Mouse (Mus musculus) T-helper 17 cell (primary cell): ENCODE data around the gene Tmem37.

Source experiments
- in situ Hi-C, 2 experiments: fragments of 300-600 bp; cut with MboI, MseI; formaldehyde crosslinking; loops; 1 replicate in 1 of 2; 2 replicates in 1 of 2; pipeline ENCODE4 v1.15.1; 2025; ENCODE audit warnings: high pct_unique_total_duplicates in 2 of 2

Tmem37 gene

DNA sequence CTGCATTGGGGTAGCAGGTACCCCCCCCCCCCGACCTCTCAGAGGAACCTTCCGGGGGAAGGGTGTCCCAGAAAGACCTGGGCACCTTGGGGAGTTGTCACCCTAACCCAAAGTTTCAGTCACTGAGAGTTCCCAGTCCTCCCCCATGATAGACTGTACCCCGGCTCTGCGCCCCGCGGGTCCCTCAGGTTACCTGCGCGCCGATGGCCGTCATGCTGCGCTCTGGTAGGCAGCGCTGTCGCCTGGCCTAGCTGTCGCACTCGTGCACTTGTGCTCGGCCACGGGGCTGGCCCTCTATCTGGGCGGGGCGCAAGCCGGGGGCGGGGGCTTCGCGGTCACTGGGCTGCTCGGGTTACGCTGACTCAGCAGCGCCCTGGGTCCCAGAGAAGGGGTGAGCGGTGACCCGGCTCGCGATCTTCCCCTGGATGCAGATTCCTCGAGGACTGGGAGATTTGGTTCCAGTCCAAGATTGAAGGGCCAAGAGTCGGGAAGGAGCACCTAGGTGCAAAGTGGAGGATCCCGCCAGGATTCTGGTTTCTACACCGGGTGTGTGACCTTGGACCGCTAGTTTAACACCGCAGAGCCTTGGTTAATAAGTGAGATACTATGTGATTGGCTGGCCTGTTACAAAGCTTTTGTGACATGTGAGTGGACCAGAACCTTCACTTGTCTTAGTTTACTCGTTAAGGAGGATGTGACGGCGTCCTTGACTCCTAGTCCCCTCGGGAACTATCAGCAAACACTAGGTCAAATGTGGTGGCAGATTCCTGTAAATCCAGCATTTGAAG lies at the start of gene Tmem37:
Gene Tmem37 (minus strand): TSS at position 556 of the 788 bp plus-strand sequence.
- in situ Hi-C loops: no loop called here

DNA sequence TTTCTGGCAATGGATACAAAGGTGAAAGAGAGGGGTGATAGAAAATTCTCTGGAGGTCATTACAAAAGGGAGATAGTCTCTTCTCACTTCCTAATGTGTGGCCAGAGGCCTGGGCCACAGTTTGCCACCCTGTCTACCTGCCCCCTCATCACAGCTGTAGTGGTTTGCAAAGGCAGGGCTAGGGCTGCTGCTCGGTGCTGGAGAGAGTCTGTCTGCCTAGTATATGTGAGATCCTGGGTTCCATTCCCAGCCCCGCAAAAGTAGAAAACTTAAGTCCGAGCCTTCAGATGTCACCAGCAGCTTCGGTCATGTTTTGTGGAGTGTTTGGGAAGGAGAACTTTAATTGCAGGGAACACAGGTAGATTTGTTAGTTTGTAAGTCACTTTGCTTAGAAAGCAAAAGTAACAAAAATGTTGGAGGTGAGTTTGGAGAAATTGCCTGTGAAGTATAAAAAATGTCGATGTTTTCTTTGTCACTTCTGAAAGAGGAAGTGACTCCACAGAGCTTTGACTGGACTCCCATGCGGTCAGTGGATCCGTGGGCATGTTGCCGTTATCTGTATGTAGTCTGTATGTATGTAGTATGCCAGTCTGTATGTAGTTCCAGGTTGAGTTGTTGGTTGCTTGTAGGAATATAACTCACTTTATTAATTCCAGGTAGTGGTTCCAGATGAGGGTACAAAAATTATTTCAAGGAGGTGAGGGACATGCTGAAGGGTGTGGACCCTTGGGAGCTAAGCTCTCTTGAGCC lies 48.9 kb upstream of the Tmem37 start:
- in situ Hi-C loops: no loop called here

DNA sequence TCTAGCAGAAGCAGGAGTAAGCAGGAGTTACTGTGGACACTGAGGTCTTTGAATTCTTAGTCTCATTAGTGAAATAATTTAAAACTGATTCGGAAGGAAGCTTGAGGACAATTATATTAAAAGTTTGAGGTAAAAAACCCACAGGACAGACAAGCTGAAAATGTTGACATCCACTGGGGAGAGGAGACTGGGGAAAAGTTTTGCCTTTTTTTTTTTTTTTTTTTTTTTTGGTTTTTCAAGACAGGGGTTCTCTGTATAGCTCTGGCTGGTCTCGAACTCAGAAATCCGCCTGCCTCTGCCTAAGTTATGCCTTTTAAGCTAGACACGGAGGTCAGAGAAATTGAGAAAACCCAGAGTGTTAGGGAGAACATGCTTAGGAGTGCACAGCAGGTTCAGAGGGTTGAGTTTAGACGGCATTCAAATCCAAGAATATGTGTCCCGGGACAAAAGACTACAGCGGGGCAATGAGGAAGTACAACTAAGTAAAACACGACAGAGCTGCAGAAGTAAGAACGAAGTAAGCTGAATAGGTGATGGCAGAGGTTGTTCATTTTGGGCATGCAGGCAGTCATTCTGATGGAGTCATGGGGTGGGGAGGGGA lies 48.2 kb upstream of the Tmem37 start:
- in situ Hi-C loops: no loop called here

DNA sequence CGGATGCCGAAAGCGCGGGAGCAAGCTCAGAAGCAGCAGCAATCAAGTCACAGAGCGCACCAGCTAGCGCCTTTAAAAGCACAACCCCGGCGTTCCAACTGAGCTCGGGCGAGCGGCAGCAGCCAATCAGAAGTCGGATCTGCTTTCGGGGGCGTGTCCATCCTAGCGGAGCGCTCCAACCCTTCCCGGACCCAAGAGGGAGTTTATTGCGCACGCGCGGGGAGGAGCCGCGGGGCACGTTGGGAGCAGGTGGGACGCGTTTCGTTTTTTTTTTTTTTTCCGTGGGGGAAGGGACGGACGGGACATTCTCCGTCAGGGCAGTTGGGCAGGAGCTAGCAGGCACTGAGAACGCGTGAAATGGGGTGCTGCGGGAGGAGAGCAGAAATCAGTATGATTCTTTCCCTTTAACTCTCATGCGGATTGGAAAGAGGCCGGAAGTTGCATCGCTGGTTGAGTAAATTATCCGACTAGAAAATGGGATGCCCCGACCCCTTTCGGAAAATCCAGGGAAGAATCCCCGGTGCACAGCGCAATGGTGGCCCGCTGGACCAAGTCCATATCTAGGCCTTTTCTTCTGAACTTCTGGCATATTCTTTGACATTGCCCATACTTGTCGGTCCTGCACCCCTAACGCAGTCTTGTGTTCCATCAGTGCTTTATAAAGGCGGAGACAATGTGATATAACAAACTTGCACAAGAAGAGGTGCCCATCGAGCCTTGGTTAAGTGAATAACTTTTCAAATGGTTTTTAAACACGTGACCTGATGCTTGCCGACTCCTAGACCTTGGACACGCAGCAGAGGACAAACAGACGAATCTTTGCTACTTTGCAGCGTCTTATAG lies 47.3 kb upstream of the Tmem37 start, which contains the start of the genes Dbi and 3110009E18Rik:
Gene Dbi (minus strand): TSS at position 110 of the 843 bp plus-strand sequence.
Gene 3110009E18Rik (plus strand): TSS at position 219 of the 843 bp plus-strand sequence.
- in situ Hi-C loops: no loop called here

DNA sequence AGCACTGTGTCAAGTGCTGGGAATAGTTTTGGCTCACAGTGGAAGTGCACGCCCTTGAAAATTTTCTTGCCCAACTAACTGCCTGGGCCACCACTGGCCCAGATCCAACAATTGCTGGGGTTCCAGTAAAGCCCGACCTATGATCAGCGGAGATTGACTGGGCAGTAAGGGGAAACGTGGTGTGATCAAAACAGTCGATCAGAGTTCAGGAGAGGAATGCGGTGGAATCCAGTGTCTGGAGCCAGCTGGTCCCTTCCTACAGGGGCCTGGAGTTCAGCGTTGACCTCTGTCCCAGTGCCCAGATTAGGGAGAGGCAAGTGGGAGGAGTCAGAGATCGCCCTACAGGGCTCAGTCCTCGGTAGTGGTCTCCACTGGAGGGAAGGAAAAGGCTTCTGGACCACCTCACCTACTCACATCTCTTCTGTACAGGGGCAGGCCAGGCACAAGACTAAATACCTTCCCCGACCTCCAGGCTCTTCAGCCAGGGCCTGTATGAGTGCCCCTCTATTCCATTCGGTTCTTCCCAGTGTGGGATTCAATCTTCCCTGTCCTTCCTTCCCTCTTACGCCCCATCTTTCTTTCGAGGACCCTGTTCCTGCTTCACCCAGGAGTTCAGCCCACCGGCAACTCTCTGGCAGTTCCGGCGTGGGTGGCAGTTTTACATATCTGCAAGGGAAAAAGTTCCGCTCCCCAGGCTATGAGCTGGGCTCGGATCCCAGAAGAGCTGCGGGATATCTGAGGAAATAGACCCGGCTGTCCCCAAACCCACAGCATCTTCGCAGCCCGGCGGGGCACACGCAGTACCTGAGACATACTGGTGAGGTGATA lies 46.5 kb upstream of the Tmem37 start:
- in situ Hi-C loops: no loop called here

DNA sequence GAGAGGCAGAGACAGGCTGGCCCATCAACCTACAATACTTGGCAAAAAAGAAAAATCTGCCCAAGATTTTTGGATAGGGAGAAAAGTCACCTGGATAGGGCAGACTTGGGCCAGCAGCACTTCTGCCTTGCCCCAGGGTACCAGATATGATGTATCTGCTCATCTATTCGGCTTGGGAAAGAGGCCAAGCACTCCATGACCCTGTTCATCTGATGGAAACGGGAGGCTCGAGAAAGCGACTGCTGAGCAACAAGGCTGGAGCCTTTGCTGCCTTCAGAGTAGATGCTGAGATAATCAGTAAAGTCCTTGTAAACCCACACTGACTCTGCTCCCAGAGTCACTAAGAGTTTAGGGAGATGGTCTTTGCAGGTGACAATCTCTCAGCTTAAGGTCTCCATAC lies 45.5 kb upstream of the Tmem37 start:
- in situ Hi-C loops: no loop called here

DNA sequence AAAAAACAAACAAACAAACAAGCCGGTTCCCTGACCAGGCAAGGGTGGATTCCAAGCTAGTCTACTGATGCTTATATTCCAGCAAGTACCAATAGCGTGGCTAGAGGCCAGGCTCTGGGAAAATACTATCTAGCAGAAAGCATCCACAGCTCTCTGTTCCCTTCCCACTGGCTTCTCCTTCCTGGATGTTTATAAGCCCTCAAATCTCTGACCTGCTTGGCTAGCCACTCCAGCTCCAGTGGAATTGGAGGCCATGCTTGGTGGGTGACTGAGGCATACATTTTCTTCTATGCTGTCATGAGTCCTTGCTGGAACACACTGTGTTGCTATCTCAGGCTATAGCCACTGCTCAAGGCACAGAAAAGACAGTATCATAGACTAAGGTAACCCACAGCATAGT lies 45.0 kb upstream of the Tmem37 start:
- in situ Hi-C loops: no loop called here

DNA sequence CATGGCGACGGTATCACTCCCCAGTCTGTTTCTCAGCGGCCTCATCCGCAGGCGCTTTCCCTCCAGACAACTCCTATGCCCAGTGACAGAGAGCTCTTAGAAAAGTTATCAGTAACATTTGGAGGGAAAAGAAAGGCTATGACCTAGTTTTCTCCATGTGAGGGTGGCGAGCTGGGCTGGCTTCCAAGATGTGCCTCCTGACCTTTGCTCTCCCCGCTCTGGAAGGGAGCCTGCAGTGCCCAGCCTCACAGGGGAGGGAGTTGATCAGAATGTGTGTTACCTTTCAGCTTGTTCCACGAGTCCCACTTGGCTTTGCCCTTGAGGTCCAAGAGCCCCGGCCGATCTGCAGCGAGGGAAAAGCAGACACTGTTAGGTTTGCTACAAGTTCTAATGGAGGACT lies 42.2 kb upstream of the Tmem37 start:
- in situ Hi-C loops: no loop called here

DNA sequence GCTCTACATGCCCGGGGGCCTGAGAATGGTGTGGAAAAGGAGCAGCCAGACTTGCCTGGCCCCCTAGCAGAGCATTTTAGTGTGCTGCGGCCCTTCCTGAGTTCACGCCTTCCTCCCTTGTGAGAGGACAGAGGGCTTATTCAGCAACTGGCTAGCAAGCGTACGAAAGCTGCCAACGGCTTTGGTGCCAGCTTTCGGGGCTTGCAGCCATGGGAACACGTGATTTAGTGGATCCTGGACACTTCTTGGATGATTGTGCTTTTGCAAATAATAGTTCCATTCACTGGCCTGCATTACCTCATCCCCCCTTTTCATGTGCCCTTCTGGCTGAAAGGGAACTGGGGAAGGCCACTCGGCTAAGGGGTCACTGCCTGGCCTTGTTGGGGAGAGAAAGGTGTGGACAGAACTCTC lies 41.8 kb upstream of the Tmem37 start:
- in situ Hi-C loops: no loop called here

DNA sequence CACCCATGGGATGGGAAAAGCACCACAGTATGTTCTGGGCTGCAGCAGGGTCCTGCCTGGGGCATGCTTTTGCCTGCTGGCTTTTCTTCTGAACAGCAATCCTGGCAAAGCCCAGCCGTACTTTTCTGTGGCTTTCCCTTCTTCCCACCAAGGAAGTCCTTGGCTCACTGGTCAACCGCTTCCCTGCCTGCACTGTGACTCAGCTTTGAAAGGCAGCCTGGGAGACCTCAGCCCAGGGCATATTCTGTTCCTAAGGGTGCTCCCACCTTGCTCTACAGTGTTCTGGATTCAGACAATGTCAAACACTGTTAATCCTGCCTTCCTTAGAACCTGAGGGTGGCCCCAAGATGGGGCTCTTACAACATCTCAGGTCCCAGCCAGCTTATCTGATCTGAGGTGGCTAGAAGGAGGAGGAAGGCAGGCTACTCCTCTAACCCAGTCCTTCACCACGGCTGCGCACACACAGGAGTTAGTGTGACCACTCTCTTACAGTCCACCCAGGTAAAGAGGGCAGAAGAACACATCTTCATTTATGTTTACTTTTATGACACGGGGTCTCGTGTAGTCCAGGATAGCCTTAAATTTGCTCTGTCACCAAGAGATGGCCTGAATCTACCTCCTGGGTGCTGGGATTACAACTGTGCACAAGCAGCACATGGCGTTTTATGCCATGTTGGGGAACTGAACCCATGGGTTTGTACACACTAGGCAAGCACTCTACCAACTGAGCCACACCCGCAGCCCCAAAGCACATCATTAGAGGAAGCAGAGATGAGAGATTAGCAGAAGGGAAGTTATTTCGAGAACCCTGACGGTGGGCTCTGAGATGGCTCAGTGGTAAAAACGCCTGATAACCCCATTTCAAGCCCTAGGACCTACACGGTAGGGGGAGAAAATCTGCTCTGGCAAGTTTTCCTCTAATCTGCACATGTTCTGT lies 38.6 kb upstream of the Tmem37 start:
- in situ Hi-C loops: no loop called here

DNA sequence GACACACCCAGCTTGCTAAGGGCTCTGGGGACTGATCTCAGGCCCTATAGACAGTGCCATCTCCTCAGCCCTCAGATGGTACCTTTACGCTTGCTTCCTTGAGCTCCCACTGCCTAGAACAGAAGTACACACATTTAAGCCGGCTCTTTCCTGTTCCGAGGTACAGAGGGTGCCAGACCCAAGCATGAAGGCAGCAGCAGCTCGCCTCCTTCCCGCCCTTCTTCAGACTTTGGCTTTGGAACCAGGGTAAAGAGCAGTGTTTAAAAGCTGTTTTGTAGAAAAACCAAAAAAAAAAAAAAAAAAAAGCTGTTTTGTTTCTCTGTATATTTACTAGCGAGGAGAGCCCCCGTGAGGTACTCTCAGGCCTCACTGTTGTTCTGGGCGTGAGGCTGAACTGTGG lies 37.9 kb upstream of the Tmem37 start:
- in situ Hi-C loops: no loop called here

DNA sequence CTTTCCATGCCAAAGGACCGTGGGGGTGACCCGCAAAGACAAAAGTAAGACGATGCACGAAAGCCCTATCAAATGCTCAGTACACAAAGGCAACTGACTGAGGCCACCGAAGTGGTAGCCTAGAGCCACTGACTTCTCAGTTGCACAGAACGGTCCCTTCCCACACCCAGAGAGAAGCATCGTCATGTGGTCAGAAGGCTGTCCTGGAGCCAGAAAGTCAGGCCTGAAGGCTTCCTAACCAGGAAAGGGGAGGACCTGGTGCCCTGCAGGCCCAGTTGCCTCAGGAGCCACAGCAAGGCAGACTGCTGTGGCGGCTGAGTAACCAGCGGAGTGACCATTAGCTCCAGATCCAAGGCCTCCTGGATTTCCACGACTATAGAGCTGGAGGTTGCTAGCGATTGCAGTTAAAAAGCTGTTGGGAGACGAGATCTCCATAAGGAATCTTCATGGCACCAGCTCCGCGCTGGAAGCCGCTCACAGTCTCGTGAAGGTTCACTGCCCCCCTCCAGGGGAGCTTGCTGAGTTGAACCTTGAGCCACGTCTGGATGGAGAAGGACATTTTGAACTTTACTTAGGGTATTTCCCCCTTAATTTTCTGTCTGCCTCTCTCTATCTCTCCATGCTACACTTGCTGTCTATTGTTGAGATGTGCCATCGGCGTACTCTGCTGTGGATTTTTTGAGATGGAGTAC lies 36.0 kb upstream of the Tmem37 start:
- in situ Hi-C loops: no loop called here

DNA sequence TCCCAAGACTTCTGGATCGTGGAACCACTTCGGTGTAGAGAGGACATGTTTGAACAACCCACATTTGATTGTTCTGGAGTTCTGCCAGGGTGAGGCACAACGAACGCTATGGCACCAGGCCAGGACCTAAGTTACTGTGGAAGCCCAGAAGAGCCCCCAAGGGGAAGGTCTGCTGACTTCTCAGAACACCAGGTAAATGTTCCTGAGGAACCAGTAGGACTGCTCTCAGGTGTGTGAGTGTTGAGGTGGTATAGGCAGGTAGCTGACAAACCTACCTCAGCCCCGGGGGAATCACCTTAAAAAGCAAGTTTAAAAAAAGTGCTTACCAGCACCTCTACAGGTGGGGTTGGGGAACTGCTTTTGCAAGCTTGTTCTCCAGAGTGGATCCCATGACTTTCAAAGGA lies 31.7 kb upstream of the Tmem37 start:
- in situ Hi-C loops: no loop called here

DNA sequence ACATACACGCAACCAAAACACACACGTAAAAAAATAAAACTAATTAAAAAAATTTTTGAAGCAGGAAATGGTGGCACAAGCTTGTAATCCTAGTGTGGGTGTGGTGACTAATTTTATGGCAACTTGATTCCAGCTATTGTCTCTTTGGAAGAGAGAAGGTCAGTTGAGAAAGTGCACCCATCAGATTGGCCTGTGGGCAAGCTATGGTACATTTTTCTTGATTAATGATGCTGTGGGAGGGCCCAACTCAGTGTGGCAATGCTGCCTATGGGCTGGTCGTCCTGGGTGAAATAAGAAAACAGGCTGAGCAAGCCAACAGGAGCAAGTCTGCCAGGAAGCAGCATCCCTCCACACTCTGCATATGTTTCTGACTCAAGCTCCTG lies 27.3 kb upstream of the Tmem37 start:
- in situ Hi-C loops: loop anchor here in 1 of 2 experiments (5.0 kb wide), 1 partner anchor 51 kb away; no protein-coding TSS in a partner anchor

DNA sequence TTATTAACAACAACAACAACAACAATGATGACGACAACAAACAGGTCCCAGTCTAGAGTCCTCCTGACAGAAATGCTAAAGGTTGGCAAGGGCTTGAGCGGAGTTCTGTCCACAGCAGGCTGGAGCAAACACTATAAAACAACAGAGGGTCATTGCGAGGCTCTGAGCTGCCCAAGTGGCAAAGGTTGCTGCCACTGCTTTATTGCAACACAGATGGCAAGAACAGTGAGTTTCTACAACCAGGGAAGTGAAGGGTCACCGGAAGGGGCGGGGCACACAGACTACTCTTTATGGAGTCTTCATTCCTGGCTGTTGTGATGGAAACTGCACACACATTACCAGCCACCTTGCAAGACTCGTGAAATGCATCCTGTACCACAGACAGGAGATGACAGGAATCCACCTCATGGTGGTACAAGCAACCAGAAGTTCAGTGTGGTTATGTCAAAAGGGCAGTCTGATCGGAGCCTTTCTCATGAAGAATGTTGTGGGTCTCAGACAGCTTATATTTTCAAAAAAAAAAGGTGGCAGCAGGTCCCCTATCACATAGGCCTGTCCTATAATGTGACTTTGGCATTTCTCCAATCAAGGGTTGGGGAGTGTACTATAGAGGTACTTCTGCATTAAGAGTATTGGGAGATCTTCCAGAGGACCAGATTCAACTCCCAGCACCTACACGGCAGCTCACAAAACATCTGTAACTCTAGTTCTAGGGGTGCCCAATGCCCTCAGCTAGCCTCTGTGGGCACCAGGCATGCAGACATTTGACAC lies 26.8 kb upstream of the Tmem37 start:
- in situ Hi-C loops: loop anchor here in 1 of 2 experiments (5.0 kb wide), 1 partner anchor 52 kb away; no protein-coding TSS in a partner anchor

DNA sequence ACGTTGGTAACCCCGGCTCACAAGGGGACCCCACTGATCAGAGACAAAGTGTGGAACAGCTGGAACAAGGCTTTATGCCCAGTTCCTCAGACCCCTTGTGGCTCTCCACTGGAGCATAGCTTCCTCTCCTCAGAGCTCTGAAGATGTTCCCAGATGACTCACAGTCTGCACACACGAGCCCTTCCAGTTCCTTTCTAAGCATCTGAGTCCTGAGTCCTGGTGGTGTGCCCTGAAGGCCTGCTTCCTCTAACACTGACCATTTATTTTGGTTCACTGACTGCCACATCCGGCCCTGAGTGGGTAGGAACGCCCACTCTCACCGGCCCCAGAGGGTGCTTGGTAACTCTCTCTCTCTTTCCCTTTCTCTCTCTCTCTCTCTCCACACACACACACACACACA lies 25.6 kb upstream of the Tmem37 start:
- in situ Hi-C loops: no loop called here

DNA sequence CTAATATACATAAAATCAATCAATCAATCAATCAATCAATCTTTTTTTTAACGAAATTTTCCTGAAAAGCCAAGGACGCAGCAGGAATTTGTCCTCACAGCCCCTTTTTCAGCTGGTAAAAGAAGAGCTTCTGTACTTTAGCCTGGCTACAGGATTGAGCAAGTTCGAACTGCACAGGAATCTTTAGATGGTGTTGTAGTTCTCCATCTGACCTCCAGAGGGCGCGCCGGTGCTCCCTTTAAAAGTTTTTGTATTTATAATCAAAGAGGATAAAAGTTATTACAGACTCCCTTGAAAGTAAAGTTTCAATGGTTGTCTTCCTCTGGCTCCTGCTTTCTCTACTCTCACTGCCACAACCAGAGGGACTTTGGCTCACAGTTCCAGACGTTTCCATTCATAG lies 24.5 kb upstream of the Tmem37 start:
- in situ Hi-C loops: no loop called here

DNA sequence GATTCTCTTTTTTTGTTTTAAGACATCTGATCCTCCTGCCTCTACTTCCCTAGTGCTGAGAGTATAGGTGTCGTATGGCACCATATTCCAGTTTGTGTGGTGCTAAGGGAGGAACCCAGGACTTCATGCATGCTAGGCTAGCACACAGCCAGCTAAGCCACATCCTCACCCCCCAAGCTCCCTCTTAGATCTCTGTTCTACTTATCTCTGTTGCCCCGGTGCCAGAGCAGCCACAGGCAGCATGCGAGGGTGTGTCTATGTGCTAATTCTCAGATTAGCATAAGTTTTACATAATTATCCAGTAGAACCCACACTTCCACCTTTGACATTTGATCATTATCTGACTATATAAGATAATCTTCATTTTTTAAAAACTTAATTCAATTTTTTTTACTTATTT lies 21.0 kb upstream of the Tmem37 start:
- in situ Hi-C loops: loop anchor here in 1 of 2 experiments (5.0 kb wide), 1 partner anchor 73 kb away; no protein-coding TSS in a partner anchor
